Mouse (Mus musculus): ENCODE measurements at regions not wholly inside any gene's neighbourhood (a gene's known extent, or its start where the extent isn't known, plus 50 kb on each side); places are given as distances from the start of the nearest gene placed in this dataset.

GRCm38 (mm10) chr7:79222626-79223335, 50.2 kb upstream of the Abhd2 start:
- no peaks in the 10 kb centered on the region for H3K4me1 ChIP-seq (ENCODE audit: control insufficient read depth, insufficient read depth, low read length)
- H3K9me3 ChIP-seq (ENCODE audit: control insufficient read depth, low read length), result no peaks in the 10 kb centered on the region
- no peak overlapping the region for H3K27ac ChIP-seq (ENCODE audit: low read depth, low read length)
- ATAC-seq (ENCODE audit: low FRiP score, low TSS enrichment), result no peak
- H3K27me3 ChIP-seq (ENCODE audit: control insufficient read depth, insufficient read depth, low read length), result no peaks in the 10 kb centered on the region
- H3K36me3 ChIP-seq (ENCODE audit: control insufficient read depth, insufficient read depth, low read length), result no peaks in the 10 kb centered on the region
- no peak overlapping the region for H3K4me2 ChIP-seq (replicated peaks; ENCODE audit: low read depth, low read length)
- H3K9ac ChIP-seq (ENCODE audit: low read depth, low read length), result no peak overlapping the region
- 85% methylated on average over 9 of the region's 9 CpGs for WGBS
- H3K4me3 ChIP-seq (ENCODE audit: low read length), result no peak overlapping the region

Data from kidney, embryonic 14.5 days (tissue).